Mouse (Mus musculus) lung, embryonic 14.5 days (tissue): ENCODE measurements around the gene Rad51d. TPM values are rescaled to one million over a fixed set of nuclear protein-coding genes. Genes with fewer than 3 reads are reported as not detected.

Experiments
- ATAC-seq: fragments of 200-750 bp; cut with Nextera tagmentation; 2 replicates; pipeline ENCODE4 v1.8.0; 2017; ENCODE audit warnings: mild to moderate bottlenecking, moderate TSS enrichment, moderate library complexity; ENCODE audit not compliant: insufficient read depth
- DNase-seq: peaks from one replicate; pipeline ENCODE4 v3.0.0-alpha.2; 2015
- H3K27ac ChIP-seq: fragments of 300-500 bp; sonication (generic); 2 replicates; pipeline ENCODE4 v1.5.1; 2014; ENCODE audit warnings: low read depth, mild to moderate bottlenecking, moderate library complexity
- H3K27me3 ChIP-seq: fragments of 300-500 bp; sonication (generic); 2 replicates; pipeline ENCODE4 v1.6.1; 2014; ENCODE audit warnings: low read length, control low read depth; ENCODE audit not compliant: insufficient read depth
- H3K36me3 ChIP-seq: fragments of 300-500 bp; sonication (generic); 2 replicates; pipeline ENCODE4 v1.6.1; 2014; ENCODE audit warnings: control low read depth; ENCODE audit not compliant: insufficient read depth
- H3K4me1 ChIP-seq: fragments of 300-500 bp; sonication (generic); 2 replicates; pipeline ENCODE4 v1.6.1; 2014; ENCODE audit warnings: antibody characterized with exemption, control low read depth; ENCODE audit not compliant: insufficient read depth
- H3K4me2 ChIP-seq: fragments of 300-500 bp; sonication (generic); 2 replicates; pipeline ENCODE4 v1.6.1; 2014; ENCODE audit warnings: mild to moderate bottlenecking
- H3K4me3 ChIP-seq: fragments of 300-500 bp; sonication (generic); 2 replicates; pipeline ENCODE4 v1.5.1; 2014; ENCODE audit warnings: low read depth, low read length
- H3K9ac ChIP-seq: fragments of 300-500 bp; sonication (generic); 2 replicates; pipeline ENCODE4 v1.6.1; 2014
- H3K9me3 ChIP-seq: fragments of 300-500 bp; sonication (generic); 2 replicates; pipeline ENCODE4 v1.6.1; 2016; ENCODE audit warnings: low read depth, low read length, control low read depth
- CTCF ChIP-seq: IDR thresholded peaks from 2 replicates; pipeline ENCODE4 v1.5.1; 2016; ENCODE audit warnings: antibody characterized with exemption, low read depth
- WGBS: fragments of 180-500 bp; shearing (Covaris S2); extraction: QIAGEN DNeasy Blood & Tissue Kit; methylation state at CpG from one replicate; pipeline ENCODE4 v1.1.7; 2014; 5-methylcytosine and 5-hydroxymethylcytosine counted together
- polyA plus RNA-seq: library from polyadenylated mRNA; unstranded; fragments of >200 nt; fragmentation: Nextera tagmentation; extraction: Ambion mirVana; gene quantifications from 2 replicates; pipeline ENCODE4 v1.2.1, GENCODE M21; 2014

Gene Rad51d
- polyA plus RNA-seq, 1 experiment from 2014 or later: 14.5 TPM

- 2% methylated on average over 69 of the region's 73 CpGs for WGBS
- Histone ChIP-seq H3K4me3 (peak within 1 kb of the TSS; percentile 66), H3K36me3 (peaks cover 38% of the 10 kb centered on the region), H3K9ac (peak within 1 kb of the TSS; percentile 64), H3K4me1 (0 out of 2 replicates have a peak, but pooled peaks cover 4% of the 10 kb centered on the region), H3K4me2 (peak within 1 kb of the TSS; percentile 82), H3K9me3 (no peaks in the 10 kb centered on the region), H3K27ac (peak within 1 kb of the TSS; percentile 8; the same call in 1 of the 2 replicates), H3K27me3 (no peaks in the 10 kb centered on the region)
- TF ChIP-seq CTCF: peak; percentile 93
- ATAC-seq (peak; percentile 77), DNase-seq (peak; percentile 96)
Observed at GRCm38 (mm10) chr11:82907651-82908607, 17.5 kb upstream of the Rad51d start, which contains the start of gene Nle1. Gene Nle1, minus strand, starts transcription at chr11:82908411.

GRCm38 (mm10) chr11:82905816-82906215 is 15.4 kb upstream of the Rad51d start:
- DNase-seq (no peak), ATAC-seq (no peak)
- TF ChIP-seq CTCF: no peak
- 88% methylated on average over 5 of the region's 5 CpGs for WGBS
- Histone ChIP-seq H3K27me3 (no peaks in the 10 kb centered on the region), H3K27ac (no peak overlapping the region), H3K4me1 (0 out of 2 replicates have a peak, but pooled peaks cover 4% of the 10 kb centered on the region), H3K36me3 (peaks cover 59% of the 10 kb centered on the region), H3K9me3 (no peaks in the 10 kb centered on the region), H3K4me2 (no peak overlapping the region), H3K4me3 (no peak overlapping the region), H3K9ac (no peak overlapping the region)

- H3K27me3 ChIP-seq: no peaks in the 10 kb centered on the region
- H3K27ac ChIP-seq: no peak overlapping the region
- WGBS: 68% methylated on average over 8 of the region's 8 CpGs
- 0 out of 2 replicates have a peak, but pooled peaks cover 4% of the 10 kb centered on the region for H3K4me1 ChIP-seq
- H3K9ac ChIP-seq: no peak overlapping the region
- no peaks in the 10 kb centered on the region for H3K9me3 ChIP-seq
- TF ChIP-seq CTCF: no peak
- H3K4me2 ChIP-seq: no peak overlapping the region
- no peak for DNase-seq
- H3K36me3 ChIP-seq: peaks cover 67% of the 10 kb centered on the region
- no peak for ATAC-seq
- no peak overlapping the region for H3K4me3 ChIP-seq
Observed at GRCm38 (mm10) chr11:82904952-82905351, 14.5 kb upstream of the Rad51d start.

GRCm38 (mm10) chr11:82901606-82902310 is 11.3 kb upstream of the Rad51d start:
- no peak overlapping the region for H3K27ac ChIP-seq
- ATAC-seq: no peak
- DNase-seq: no peak
- 94% methylated on average over 20 of the region's 20 CpGs for WGBS
- H3K9ac ChIP-seq: no peak overlapping the region
- H3K36me3 ChIP-seq: peaks cover 67% of the 10 kb centered on the region
- no peaks in the 10 kb centered on the region for H3K9me3 ChIP-seq
- no peaks in the 10 kb centered on the region for H3K4me1 ChIP-seq
- no peak overlapping the region for H3K4me3 ChIP-seq
- no peak overlapping the region for H3K4me2 ChIP-seq
- TF ChIP-seq CTCF: no peak
- H3K27me3 ChIP-seq: no peaks in the 10 kb centered on the region

GRCm38 (mm10) chr11:82899720-82900119 is 9.3 kb upstream of the Rad51d start:
- no peak for ATAC-seq
- 93% methylated on average over 5 of the region's 5 CpGs for WGBS

GRCm38 (mm10) chr11:82897478-82897877 is 7.1 kb upstream of the Rad51d start:
- Histone ChIP-seq H3K4me1 (no peaks in the 10 kb centered on the region), H3K27me3 (no peaks in the 10 kb centered on the region), H3K4me3 (no peak overlapping the region), H3K9me3 (no peaks in the 10 kb centered on the region), H3K27ac (no peak overlapping the region), H3K36me3 (peaks cover 26% of the 10 kb centered on the region), H3K9ac (no peak overlapping the region), H3K4me2 (no peak overlapping the region)
- whole genome bisulfite sequencing: 70% methylated on average over 10 of the region's 10 CpGs
- DNase-seq (no peak), ATAC-seq (no peak)
- no peak for TF ChIP-seq CTCF

More at GRCm38 (mm10) chr11:82899720-82900119, 9.3 kb upstream of the Rad51d start:
- no peak for TF ChIP-seq CTCF
- Histone ChIP-seq H3K4me1 (no peaks in the 10 kb centered on the region), H3K4me3 (no peak overlapping the region), H3K36me3 (peaks cover 47% of the 10 kb centered on the region), H3K9me3 (no peaks in the 10 kb centered on the region), H3K9ac (no peak overlapping the region), H3K27ac (no peak overlapping the region), H3K4me2 (no peak overlapping the region), H3K27me3 (no peaks in the 10 kb centered on the region)
- DNase-seq: no peak

- no peak for TF ChIP-seq CTCF
- WGBS: 52% methylated on average over 7 of the region's 7 CpGs
- Histone ChIP-seq H3K36me3 (no peaks in the 10 kb centered on the region), H3K27ac (no peak within 1 kb of the TSS), H3K4me2 (no peak within 1 kb of the TSS), H3K4me1 (peaks cover 5% of the 10 kb centered on the region), H3K9me3 (no peaks in the 10 kb centered on the region), H3K9ac (no peak within 1 kb of the TSS), H3K4me3 (no peak within 1 kb of the TSS), H3K27me3 (no peaks in the 10 kb centered on the region)
- ATAC-seq: no peak
- no peak for DNase-seq
Observed at GRCm38 (mm10) chr11:82891936-82892335, 1.5 kb upstream of the Rad51d start, which contains the start of gene Fndc8. Gene Fndc8, plus strand, starts transcription at chr11:82892124.
